22 mouse cellular contexts compared by ENCODE assay signal in genomic region chr2:115717535-115717934, GRCm38 (mm10).
"Had no signal": no experiment of that assay in that cellular context is flagged by ENCODE, and none has a peak within 500 bp of the region (broad histone marks: within the 10 kb centered on the region; RNA-seq: fewer than 3 reads in every experiment).

No protein-coding gene starts in this region.

- H3K9me3 ChIP-seq: liver, embryonic 15.5 days; neural tube, embryonic 15.5 days had no signal

- H3K27ac ChIP-seq: layer of hippocampus, adult 2 months; limb, embryonic 10.5 days; limb, embryonic 13.5 days; liver, embryonic 12.5 days; liver, embryonic 15.5 days; lung, embryonic 15.5 days; midbrain, embryonic 10.5 days; neural tube, embryonic 12.5 days; neural tube, embryonic 15.5 days had no signal

- H3K27me3 ChIP-seq: limb, embryonic 13.5 days; liver, embryonic 12.5 days; liver, embryonic 15.5 days; lung, embryonic 15.5 days; megakaryocyte, embryonic 14.5 days; neural tube, embryonic 12.5 days; neural tube, embryonic 15.5 days had no signal

- H3K4me2 ChIP-seq: limb, embryonic 13.5 days; liver, embryonic 12.5 days; liver, embryonic 15.5 days; lung, embryonic 15.5 days; neural tube, embryonic 12.5 days; neural tube, embryonic 15.5 days had no signal

- H3K4me1 ChIP-seq: limb, embryonic 10.5 days; limb, embryonic 13.5 days; liver, embryonic 12.5 days; liver, embryonic 15.5 days; megakaryocyte, embryonic 14.5 days; neural tube, embryonic 12.5 days; neural tube, embryonic 15.5 days had no signal

- H3K9ac ChIP-seq: limb, embryonic 13.5 days; liver, embryonic 12.5 days; liver, embryonic 15.5 days; lung, embryonic 15.5 days; neural tube, embryonic 12.5 days; neural tube, embryonic 15.5 days had no signal

- ATAC-seq: intestine, postnatal 0 days; liver, embryonic 12.5 days had no signal

- H3K36me3 ChIP-seq: limb, embryonic 13.5 days; neural tube, embryonic 12.5 days; neural tube, embryonic 15.5 days had no signal

- H3K4me3 ChIP-seq: layer of hippocampus, adult 2 months; limb, embryonic 10.5 days; limb, embryonic 13.5 days; liver, embryonic 12.5 days; liver, embryonic 15.5 days; lung, embryonic 15.5 days; megakaryocyte, embryonic 14.5 days; midbrain, embryonic 10.5 days; neural tube, embryonic 12.5 days; neural tube, embryonic 15.5 days had no signal

- DNase-seq: layer of hippocampus, adult 9-11 months; liver; lung, adult 18-20 months; lung, postnatal 10 days; lung, postnatal 36 days; midbrain, embryonic 14.5 days; right cerebral cortex, adult 18-20 months; right cerebral cortex, postnatal 14 days; right cerebral cortex, postnatal 4 days; thymus, adult 18-20 months; thymus, postnatal 36 days had no signal
